Mouse (Mus musculus) CH12.LX (cell line): ENCODE measurements around the gene Samd14. TPM values are rescaled to one million over a fixed set of nuclear protein-coding genes. Genes with fewer than 3 reads are reported as not detected.

Experiments
- DNase-seq: peaks from one replicate; pipeline ENCODE4 v3.0.0-alpha.2; 2013; ENCODE audit errors: extremely low read depth
- H3K27ac ChIP-seq: 2 replicates; pipeline ENCODE4 v1.5.1; 2012; ENCODE audit warnings: low read depth, mild to moderate bottlenecking, control low read depth, moderate library complexity; ENCODE audit not compliant: insufficient read depth
- H3K27me3 ChIP-seq: replicated peaks from 2 replicates; pipeline ENCODE3; 2012; ENCODE audit warnings: inconsistent platforms
- H3K36me3 ChIP-seq, 2 experiments: replicated peaks in 1 of 2; 2 replicates each; pipeline versions ENCODE3 to v1.6.1; 2012; ENCODE audit warnings: inconsistent platforms in 1 of 2, low read length in 1 of 2, mild to moderate bottlenecking in 1 of 2, mixed read lengths in 1 of 2, moderate library complexity in 1 of 2; ENCODE audit not compliant: control insufficient read depth in 1 of 2, insufficient read depth in 1 of 2
- H3K4me1 ChIP-seq, 2 experiments: 2 replicates each; pipeline ENCODE4 v1.6.1; 2012; ENCODE audit warnings: inconsistent platforms in 1 of 2, moderate library complexity in 1 of 2; ENCODE audit not compliant: insufficient read depth in 2 of 2, control insufficient read depth in 1 of 2
- H3K4me2 ChIP-seq: 2 replicates; pipeline ENCODE4 v1.6.1; 2012; ENCODE audit warnings: low read depth, mild to moderate bottlenecking, control low read depth; ENCODE audit not compliant: poor library complexity, insufficient read depth, severe bottlenecking
- H3K4me3 ChIP-seq, 3 experiments: fragments of 150-350 bp in 1 of 3; sonication (generic) in 1 of 3; replicated peaks in 1 of 3; 2 replicates each; pipeline versions ENCODE3 to v1.5.1; 2011 to 2012; ENCODE audit warnings: low read depth in 2 of 3, low read length in 2 of 3, mild to moderate bottlenecking in 2 of 3, moderate library complexity in 2 of 3, control low read depth in 1 of 3, improper control_type of control experiment in 1 of 3, inconsistent platforms in 1 of 3, mixed read lengths in 1 of 3; ENCODE audit not compliant: poor library complexity in 1 of 3
- H3K79me2 ChIP-seq: replicated peaks from 2 replicates; pipeline ENCODE4 v1.6.1; 2012; ENCODE audit warnings: mild to moderate bottlenecking, moderate library complexity; ENCODE audit not compliant: control insufficient read depth, poor library complexity, insufficient read depth, severe bottlenecking; ENCODE audit errors: extremely low read depth
- H3K9ac ChIP-seq: 2 replicates; pipeline ENCODE4 v1.6.1; 2012; ENCODE audit warnings: low read depth, mild to moderate bottlenecking, control low read depth, moderate library complexity; ENCODE audit not compliant: insufficient read depth
- H3K9me3 ChIP-seq: replicated peaks from 2 replicates; pipeline ENCODE3; 2012; ENCODE audit warnings: low read length, inconsistent platforms, mixed read lengths
- BHLHE40 ChIP-seq: IDR thresholded peaks from 2 replicates; pipeline ENCODE4 v1.6.1; 2011; ENCODE audit warnings: mild to moderate bottlenecking, low read depth, low read length, improper control_type of control experiment
- CTCF ChIP-seq, 2 experiments: IDR thresholded peaks in 1 of 2; conservative IDR thresholded peaks in 1 of 2; 2 replicates each; pipeline ENCODE4 v1.5.1; 2011 to 2012; ENCODE audit warnings: low read depth in 2 of 2, low read length in 2 of 2, improper control_type of control experiment in 1 of 2, inconsistent platforms in 1 of 2, mild to moderate bottlenecking in 1 of 2, moderate library complexity in 1 of 2
- E2F4 ChIP-seq: IDR thresholded peaks from 2 replicates; pipeline ENCODE4 v1.6.1; 2011; ENCODE audit warnings: low read depth, low read length, improper control_type of control experiment; ENCODE audit not compliant: insufficient replicate concordance
- ELF1 ChIP-seq: IDR thresholded peaks from 2 replicates; pipeline ENCODE4 v1.6.1; 2014; ENCODE audit warnings: low read depth, mild to moderate bottlenecking, inconsistent platforms, low read length, improper control_type of control experiment
- ETS1 ChIP-seq: conservative IDR thresholded peaks from 2 replicates; pipeline ENCODE4 v1.6.1; 2012; ENCODE audit warnings: low read depth, mild to moderate bottlenecking, inconsistent platforms, low read length, improper control_type of control experiment, moderate library complexity
- IRF4 ChIP-seq: IDR thresholded peaks from 2 replicates; pipeline ENCODE4 v1.6.1; 2014; ENCODE audit warnings: low read depth, mild to moderate bottlenecking, inconsistent platforms, low read length, improper control_type of control experiment
- JUND ChIP-seq: conservative IDR thresholded peaks from 2 replicates; pipeline ENCODE4 v1.6.1; 2011; ENCODE audit warnings: low read depth, low read length, improper control_type of control experiment
- KAT2A ChIP-seq: IDR thresholded peaks from 2 replicates; pipeline ENCODE4 v1.6.1; 2012; ENCODE audit warnings: low read length, improper control_type of control experiment, inconsistent platforms; ENCODE audit not compliant: insufficient replicate concordance
- MAFK ChIP-seq: IDR thresholded peaks from 2 replicates; pipeline ENCODE4 v1.6.1; 2011; ENCODE audit warnings: low read length, improper control_type of control experiment; ENCODE audit not compliant: insufficient replicate concordance
- MAX ChIP-seq: IDR thresholded peaks from 2 replicates; pipeline ENCODE4 v1.6.1; 2011; ENCODE audit warnings: low read length, improper control_type of control experiment
- MXI1 ChIP-seq: IDR thresholded peaks from 2 replicates; pipeline ENCODE4 v1.6.1; 2011; ENCODE audit warnings: mild to moderate bottlenecking, low read depth, low read length, improper control_type of control experiment
- POLR2AphosphoS2 ChIP-seq: IDR thresholded peaks from 2 replicates; pipeline ENCODE4 v1.6.1; 2011; ENCODE audit warnings: low read depth, low read length, improper control_type of control experiment
- RCOR1 ChIP-seq: conservative IDR thresholded peaks from 2 replicates; pipeline ENCODE4 v1.6.1; 2012; ENCODE audit warnings: low read depth, mild to moderate bottlenecking, inconsistent platforms, low read length, improper control_type of control experiment
- SIN3A ChIP-seq: IDR thresholded peaks from 2 replicates; pipeline ENCODE4 v1.6.1; 2012; ENCODE audit warnings: low read length, improper control_type of control experiment, inconsistent platforms
- TBP ChIP-seq: conservative IDR thresholded peaks from 2 replicates; pipeline ENCODE4 v1.6.1; 2011; ENCODE audit warnings: low read depth, low read length, improper control_type of control experiment
- UBTF ChIP-seq: IDR thresholded peaks from 2 replicates; pipeline ENCODE4 v1.6.1; 2012; ENCODE audit warnings: low read depth, mild to moderate bottlenecking, inconsistent platforms, low read length, improper control_type of control experiment, moderate library complexity
- USF1 ChIP-seq: IDR thresholded peaks from 2 replicates; pipeline ENCODE4 v1.6.1; 2014; ENCODE audit warnings: low read depth, mild to moderate bottlenecking, inconsistent platforms, low read length, improper control_type of control experiment
- USF2 ChIP-seq: conservative IDR thresholded peaks from 2 replicates; pipeline ENCODE4 v1.6.1; 2011; ENCODE audit warnings: low read depth, low read length, improper control_type of control experiment
- ZKSCAN1 ChIP-seq: IDR thresholded peaks from 2 replicates; pipeline ENCODE4 v1.6.1; 2012; ENCODE audit warnings: low read depth, inconsistent platforms, low read length, improper control_type of control experiment, borderline replicate concordance
- ZMIZ1 ChIP-seq: IDR thresholded peaks from 2 replicates; pipeline ENCODE4 v1.6.1; 2012; ENCODE audit warnings: low read depth, mild to moderate bottlenecking, inconsistent platforms, low read length, improper control_type of control experiment
- dilution Hi-C: fragments of 300-500 bp; cut with MboI; formaldehyde crosslinking; loops from 2 replicates; pipeline ENCODE4 v1.14.3; 2020; ENCODE audit warnings: low sequenced_read_pairs; ENCODE audit not compliant: extremely low pct_unique_long_range_greater_than_20kb, extremely low pct_ligation_motif_present
- in situ Hi-C: fragments of 300-500 bp; cut with MboI; formaldehyde crosslinking; loops from 3 replicates; pipeline ENCODE4 v1.14.3; 2019; ENCODE audit warnings: low sequenced_read_pairs, low pct_ligation_motif_present, low pct_unique_long_range_greater_than_20kb, mixed read lengths
- polyA plus RNA-seq: library from polyadenylated mRNA; unstranded; fragments of >175 nt; gene quantifications from 2 replicates; pipeline ENCODE4 v1.2.1, GENCODE M21; 2012; ENCODE audit warnings: low read depth; ENCODE audit not compliant: insufficient read length
- total RNA-seq, 2 experiments: library from RNA; depleted of rRNA; stranded (reverse); fragments of 300-350 nt in 1 of 2; fragments of >200 nt in 1 of 2; gene quantifications; 2 replicates each; pipeline ENCODE4 v1.2.3; 2012 to 2014

Samd14 gene
- total and polyA plus RNA-seq, 3 experiments: 0.17 TPM; not detected in 2

- no peak overlapping the region for H3K9ac ChIP-seq
- TF ChIP-seq UBTF (no peak), KAT2A (no peak), TBP (no peak), ZMIZ1 (no peak)
- no peak overlapping the region for H3K27ac ChIP-seq
- H3K27me3 ChIP-seq: no peaks in the 10 kb centered on the region
- no peak overlapping the region for H3K4me2 ChIP-seq
- DNase-seq: no peak
- no peaks in the 10 kb centered on the region for H3K9me3 ChIP-seq
- in situ Hi-C loops: no loop called here
- H3K36me3 ChIP-seq: peaks cover 72 to 83% of the 10 kb centered on the region in 2 experiments
- dilution Hi-C loops: no loop called here
- no peaks in the 10 kb centered on the region for H3K79me2 ChIP-seq
- peaks cover 0 to 5% of the 10 kb centered on the region in 2 experiments; a peak in 2 of 4 replicates for H3K4me1 ChIP-seq
- no peak overlapping the region for H3K4me3 ChIP-seq
Measured at GRCm38 (mm10) chr11:95053062-95053461, 43.4 kb downstream of the Samd14 start.

GRCm38 (mm10) chr11:95056768-95057501 lies 47.3 kb downstream of the Samd14 start:
- Histone ChIP-seq H3K9ac (no peak overlapping the region), H3K4me2 (no peak overlapping the region), H3K4me3 (no peak overlapping the region), H3K79me2 (no peaks in the 10 kb centered on the region), H3K27ac (no peak overlapping the region), H3K9me3 (peaks cover 5% of the 10 kb centered on the region), H3K36me3 (peaks cover 89 to 91% of the 10 kb centered on the region in 2 experiments), H3K4me1 (peaks cover 0 to 5% of the 10 kb centered on the region in 2 experiments; a peak in 2 of 4 replicates), H3K27me3 (no peaks in the 10 kb centered on the region)
- in situ Hi-C loops: no loop called here
- dilution Hi-C loops: no loop called here
- no peak for TF ChIP-seq POLR2AphosphoS2
- no peak for TF ChIP-seq USF2
- TF ChIP-seq USF1: no peak
- no peak for TF ChIP-seq CTCF (conservative IDR thresholded peaks at IDR 0.05 in 1 of 2, IDR thresholded peaks at IDR 0.05 in 1 of 2; ENCODE audit: low read depth in 2 of 2, low read length in 2 of 2)
- no peak for TF ChIP-seq ETS1
- no peak for TF ChIP-seq ELF1
- no peak for TF ChIP-seq E2F4
- no peak for TF ChIP-seq MAFK
- no peak for TF ChIP-seq JUND
- TF ChIP-seq MAX: no peak
- TF ChIP-seq ZKSCAN1: no peak
- no peak for TF ChIP-seq IRF4
- TF ChIP-seq RCOR1: no peak
- TF ChIP-seq BHLHE40: no peak
- no peak for TF ChIP-seq SIN3A
- no peak for TF ChIP-seq MXI1
- DNase-seq: no peak
